Mouse (Mus musculus) CH12.LX (cell line): ENCODE data around the gene Rab3a.

Experiments used
- CTCF ChIP-seq, 2 experiments: IDR thresholded peaks in 1 of 2; conservative IDR thresholded peaks in 1 of 2; 2 replicates each; pipeline ENCODE4 v1.5.1; 2011 to 2012; ENCODE audit warnings: low read depth in 2 of 2, low read length in 2 of 2, improper control_type of control experiment in 1 of 2, inconsistent platforms in 1 of 2, mild to moderate bottlenecking in 1 of 2, moderate library complexity in 1 of 2
- EP300 ChIP-seq: IDR thresholded peaks from 2 replicates; pipeline ENCODE4 v1.6.1; 2011; ENCODE audit warnings: low read length, improper control_type of control experiment
- POLR2A ChIP-seq: IDR thresholded peaks from 2 replicates; pipeline ENCODE4 v1.6.1; 2011; ENCODE audit warnings: low read depth, mild to moderate bottlenecking, improper control_type of control experiment, low read length
- POLR2AphosphoS2 ChIP-seq: IDR thresholded peaks from 2 replicates; pipeline ENCODE4 v1.6.1; 2011; ENCODE audit warnings: low read depth, low read length, improper control_type of control experiment
- ZMIZ1 ChIP-seq: IDR thresholded peaks from 2 replicates; pipeline ENCODE4 v1.6.1; 2012; ENCODE audit warnings: low read depth, mild to moderate bottlenecking, inconsistent platforms, low read length, improper control_type of control experiment

GRCm38 (mm10) chr8:70730956-70731355 is 23.5 kb upstream of the Rab3a start:
- TF ChIP-seq EP300 (no peak), CTCF (conservative IDR thresholded peaks at IDR 0.05 in 1 of 2, IDR thresholded peaks at IDR 0.05 in 1 of 2; ENCODE audit: low read depth in 2 of 2, low read length in 2 of 2) (no peak), POLR2AphosphoS2 (no peak), POLR2A (no peak), ZMIZ1 (no peak)
